Mouse (Mus musculus) CD4-positive naive resting alpha-beta T cell, adult 57 days (primary cell): ENCODE results near the gene Guca1b. TPM values are rescaled to one million over a fixed set of nuclear protein-coding genes. Genes with fewer than 3 reads are reported as not detected.

ENCODE experiments used
- total RNA-seq: library from RNA; stranded (reverse); gene quantifications from one replicate; pipeline ENCODE4 v1.2.4, GENCODE M21; 2023

Guca1b gene
- 3.9 TPM for total RNA-seq

DNA sequence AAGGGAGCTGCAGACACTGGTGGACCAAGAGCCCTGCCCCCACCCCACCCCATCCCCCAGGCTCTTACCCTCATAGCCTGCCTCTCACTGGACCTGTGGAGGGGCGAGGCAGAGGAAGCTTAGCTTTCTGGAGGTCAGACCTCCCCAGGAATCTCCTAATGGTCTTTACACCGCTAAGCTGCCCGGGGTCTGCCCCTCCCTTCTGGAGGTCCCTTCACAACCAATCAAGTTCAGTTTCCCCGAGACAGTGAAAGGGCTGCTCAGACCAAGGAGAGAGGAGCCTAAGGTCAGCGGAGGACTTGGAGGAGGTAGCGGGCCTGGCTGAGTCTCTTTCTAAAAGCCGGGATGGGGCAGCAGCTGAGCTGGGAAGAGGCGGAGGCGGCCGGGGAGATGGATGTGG lies at the start of gene Guca1b:
Gene Guca1b, plus strand, starts transcription at position 249 of the 400 bp plus-strand sequence.

GRCm38 (mm10) chr17:47368401-47369086 lies 16.6 kb upstream of the Guca1b start, which contains the start of gene Mrps10:
Gene Mrps10, plus strand, starts transcription at chr17:47368887.

GRCm38 (mm10) chr17:47400451-47400850 lies 15.3 kb downstream of the Guca1b start, which contains the start of gene Guca1a:
Gene Guca1a, minus strand, starts transcription at chr17:47400584.

GRCm38 (mm10) chr17:47436156-47436906 lies 51.1 kb downstream of the Guca1b start, which contains the start of gene AI661453:
Gene AI661453, plus strand, starts transcription at chr17:47436615.

DNA sequence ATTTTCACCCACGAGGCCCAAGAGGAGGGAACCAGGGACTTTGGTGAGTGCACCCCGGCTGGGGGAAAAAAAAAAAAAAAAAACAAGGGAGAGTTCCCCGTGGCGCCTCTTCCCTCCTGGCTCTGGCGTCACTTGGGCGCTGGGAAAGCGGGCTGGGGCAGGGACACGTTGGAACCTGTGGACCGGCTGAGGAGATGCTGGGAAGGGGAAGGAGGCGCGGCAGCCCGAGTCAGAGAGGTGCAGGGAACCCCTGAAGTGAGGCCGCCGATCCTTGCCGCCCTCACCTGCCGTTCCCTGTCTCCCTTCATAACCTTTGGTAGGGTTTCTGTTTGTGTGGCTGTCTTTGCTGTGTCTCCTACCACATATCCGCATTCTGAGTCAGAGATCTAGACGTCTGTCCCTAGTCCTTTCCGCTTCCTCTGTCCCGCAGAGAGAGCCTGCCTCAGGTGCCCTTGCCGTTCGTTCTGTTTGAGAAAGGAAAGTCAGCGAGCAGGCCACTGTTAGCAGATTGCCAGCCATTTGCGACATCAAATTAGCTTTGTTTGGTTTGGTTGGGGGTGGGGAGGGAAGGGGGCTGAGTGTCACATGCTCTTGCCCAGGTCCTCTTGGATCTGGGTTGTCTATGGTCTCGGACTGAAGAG lies 51.8 kb downstream of the Guca1b start, which contains the start of gene 1700001C19Rik:
Gene 1700001C19Rik, minus strand, starts transcription at position 470 of the 641 bp plus-strand sequence.

Other genes starting within 250 kb of the Guca1b start
- gene Mrps10, start 16.5 kb upstream of the Guca1b start, total RNA-seq: 21.2 TPM
- gene Guca1a, start 15.2 kb downstream of the Guca1b start, total RNA-seq: not detected
- 0.15 TPM for gene AI661453, start 51.2 kb downstream of the Guca1b start, total RNA-seq
- gene 1700001C19Rik, start 52.0 kb downstream of the Guca1b start, total RNA-seq: not detected
- 67.6 TPM for gene Taf8, start 116.9 kb downstream of the Guca1b start, total RNA-seq
- 521 TPM for gene Ccnd3, start 119.7 kb downstream of the Guca1b start, total RNA-seq
- gene Bysl, start 226.1 kb downstream of the Guca1b start, total RNA-seq: 16.6 TPM
- 64.3 TPM for gene Med20, start 226.2 kb downstream of the Guca1b start, total RNA-seq
- gene Gm20517, start 226.2 kb downstream of the Guca1b start, total RNA-seq: 3.2 TPM
- gene Usp49, start 245.3 kb downstream of the Guca1b start, total RNA-seq: 6.3 TPM